In genomic region chr9:34965041-34965415, GRCm38 (mm10) we compare ENCODE assay signal across 14 mouse cellular contexts.
DNase-seq lines count a peak whose midpoint lies in the region; ATAC-seq lines count a peak whose summit lies in the region.
"Had no signal": no experiment of that assay in that cellular context is flagged by ENCODE, and none has a peak within 500 bp of the region (broad histone marks: within the 10 kb centered on the region; RNA-seq: fewer than 3 reads in every experiment).

No protein-coding gene starts in this region.

- ATAC-seq in embryonic facial prominence, embryonic 14.5 days (ENCODE audit: low read depth): peak; percentile 65
- ATAC-seq in hindbrain, embryonic 13.5 days (ENCODE audit: low FRiP score): peak; percentile 76
- peak; percentile 69 for ATAC-seq in neural tube, embryonic 12.5 days (ENCODE audit: low FRiP score, low read depth)
- ATAC-seq: intestine, embryonic 15.5 days; liver, embryonic 12.5 days had no signal

- no peaks in the 10 kb centered on the region for H3K36me3 ChIP-seq in embryonic facial prominence, embryonic 14.5 days (ENCODE audit: control insufficient read depth, insufficient read depth, low read length)
- no peaks in the 10 kb centered on the region for H3K36me3 ChIP-seq in hindbrain, embryonic 13.5 days
- H3K36me3 ChIP-seq in neural tube, embryonic 12.5 days: no peaks in the 10 kb centered on the region
- H3K36me3 ChIP-seq: intestine, embryonic 15.5 days; liver, embryonic 12.5 days had no signal

- no peaks in the 10 kb centered on the region for H3K27me3 ChIP-seq in embryonic facial prominence, embryonic 14.5 days (replicated peaks; ENCODE audit: control insufficient read depth, insufficient read depth, low read length)
- no peaks in the 10 kb centered on the region for H3K27me3 ChIP-seq in hindbrain, embryonic 13.5 days
- no peaks in the 10 kb centered on the region for H3K27me3 ChIP-seq in neural tube, embryonic 12.5 days (replicated peaks)

- H3K27ac ChIP-seq in embryonic facial prominence, embryonic 14.5 days (replicated peaks; ENCODE audit: low read depth, low read length): no peak overlapping the region
- H3K27ac ChIP-seq in hindbrain, embryonic 13.5 days: peak overlapping the region; percentile 79
- H3K27ac ChIP-seq in neural tube, embryonic 12.5 days: peak overlapping the region; percentile 26; the same call in 1 of the 2 replicates
- H3K27ac ChIP-seq: intestine, embryonic 15.5 days; liver, embryonic 12.5 days had no signal

- no peaks in the 10 kb centered on the region for H3K9me3 ChIP-seq in embryonic facial prominence, embryonic 14.5 days (ENCODE audit: control insufficient read depth, low read length)
- H3K9me3 ChIP-seq in hindbrain, embryonic 13.5 days: no peaks in the 10 kb centered on the region
- H3K9me3 ChIP-seq in neural tube, embryonic 12.5 days: no peaks in the 10 kb centered on the region
- H3K9me3 ChIP-seq: intestine, embryonic 15.5 days; liver, embryonic 12.5 days had no signal

- DNase-seq in cerebellum, adult 9-10 months: peak; percentile 36
- DNase-seq in cerebellum, postnatal 25 days: no peak
- DNase-seq in embryonic facial prominence, embryonic 14.5 days (ENCODE audit: low spot score): peak; percentile 65
- no peak for DNase-seq in spleen, postnatal 14 days (ENCODE audit: low spot score in 2 of 2)
- DNase-seq in kidney, adult 9 months: no peak
- DNase-seq in adrenal gland, postnatal 25 days: no peak
- DNase-seq: cerebellum, adult 2 months; gastrocnemius, postnatal 10 days; lung, postnatal 36 days; right cerebral cortex, postnatal 25 days had no signal

- no peak overlapping the region for H3K9ac ChIP-seq in embryonic facial prominence, embryonic 14.5 days (ENCODE audit: low read depth, low read length)
- H3K9ac ChIP-seq in hindbrain, embryonic 13.5 days: no peak overlapping the region
- no peak overlapping the region for H3K9ac ChIP-seq in neural tube, embryonic 12.5 days
- H3K9ac ChIP-seq: intestine, embryonic 15.5 days; liver, embryonic 12.5 days had no signal

- 23% methylated on average over 4 of the region's 4 CpGs for WGBS in embryonic facial prominence, embryonic 14.5 days
- WGBS in hindbrain, embryonic 13.5 days: 4% methylated on average over 4 of the region's 4 CpGs
- 17% methylated on average over 4 of the region's 4 CpGs for WGBS in neural tube, embryonic 12.5 days

- no peak overlapping the region for H3K4me2 ChIP-seq in embryonic facial prominence, embryonic 14.5 days (ENCODE audit: low read depth, low read length)
- H3K4me2 ChIP-seq in hindbrain, embryonic 13.5 days: no peak overlapping the region
- H3K4me2 ChIP-seq in neural tube, embryonic 12.5 days (replicated peaks): peak overlapping the region; percentile 30; the same call in 1 of the 2 replicates
- H3K4me2 ChIP-seq: intestine, embryonic 15.5 days; liver, embryonic 12.5 days had no signal

- peaks cover 6% of the 10 kb centered on the region; the same call in 1 of the 2 replicates for H3K4me1 ChIP-seq in embryonic facial prominence, embryonic 14.5 days (ENCODE audit: control insufficient read depth, insufficient read depth, low read length)
- H3K4me1 ChIP-seq in hindbrain, embryonic 13.5 days (replicated peaks): peaks cover 52% of the 10 kb centered on the region
- H3K4me1 ChIP-seq in neural tube, embryonic 12.5 days: peaks cover 16% of the 10 kb centered on the region

- H3K4me3 ChIP-seq in embryonic facial prominence, embryonic 14.5 days (ENCODE audit: low read depth, low read length): no peak overlapping the region
- H3K4me3 ChIP-seq in hindbrain, embryonic 13.5 days: no peak overlapping the region
- H3K4me3 ChIP-seq in neural tube, embryonic 12.5 days: no peak overlapping the region
- H3K4me3 ChIP-seq: intestine, embryonic 15.5 days; liver, embryonic 12.5 days had no signal

Comparison
In these comparisons a context has a peak if more than half of its experiments do, and no peak if none do; other contexts are left out.
1. DNase-seq: peak in cerebellum, adult 9-10 months (single experiment) and embryonic facial prominence, embryonic 14.5 days (single experiment); none in cerebellum, postnatal 25 days (0 of 2), spleen, postnatal 14 days (0 of 2), kidney, adult 9 months (single experiment) and adrenal gland, postnatal 25 days (single experiment).
2. Peak in every context shown above with its lines, with median percentiles within 50 percentile points of each other: ATAC-seq.